Mouse (Mus musculus) lung, embryonic 16.5 days (tissue): Measurements from ENCODE around the gene Fibin. TPM values are rescaled to one million over a fixed set of nuclear protein-coding genes. Genes with fewer than 3 reads are reported as not detected.

ENCODE experiments used
- ATAC-seq: fragments of 200-750 bp; cut with Nextera tagmentation; 2 replicates; pipeline ENCODE4 v1.8.0; 2017; ENCODE audit warnings: low read depth, mild to moderate bottlenecking, moderate library complexity
- H3K27ac ChIP-seq: fragments of 300-500 bp; sonication (generic); 2 replicates; pipeline ENCODE4 v1.5.1; 2014; ENCODE audit warnings: mild to moderate bottlenecking, control low read depth, low read length
- H3K27me3 ChIP-seq: fragments of 300-500 bp; sonication (generic); 2 replicates; pipeline ENCODE4 v1.6.1; 2014; ENCODE audit warnings: low read depth, low read length, mixed read lengths; ENCODE audit not compliant: control insufficient read depth, insufficient read depth
- H3K36me3 ChIP-seq: fragments of 300-500 bp; sonication (generic); 2 replicates; pipeline ENCODE4 v1.6.1; 2014; ENCODE audit warnings: low read length; ENCODE audit not compliant: control insufficient read depth, insufficient read depth
- H3K4me1 ChIP-seq: fragments of 300-500 bp; sonication (generic); replicated peaks from 2 replicates; pipeline ENCODE4 v1.6.1; 2014; ENCODE audit warnings: low read length, mixed read lengths; ENCODE audit not compliant: control insufficient read depth, insufficient read depth
- H3K4me2 ChIP-seq: fragments of 300-500 bp; sonication (generic); 2 replicates; pipeline ENCODE4 v1.6.1; 2014; ENCODE audit warnings: low read depth, low read length, control low read depth
- H3K4me3 ChIP-seq: fragments of 300-500 bp; sonication (generic); 2 replicates; pipeline ENCODE4 v1.5.1; 2014; ENCODE audit warnings: mild to moderate bottlenecking, low read length, control low read depth
- H3K9ac ChIP-seq: fragments of 300-500 bp; sonication (generic); 2 replicates; pipeline ENCODE4 v1.6.1; 2014; ENCODE audit warnings: low read length, control low read depth
- H3K9me3 ChIP-seq: fragments of 300-500 bp; sonication (generic); 2 replicates; pipeline ENCODE4 v1.6.1; 2016; ENCODE audit warnings: low read length; ENCODE audit not compliant: control insufficient read depth
- WGBS: fragments of 180-500 bp; shearing (Covaris S2); extraction: QIAGEN DNeasy Blood & Tissue Kit; methylation state at CpG from one replicate; pipeline ENCODE4 v1.1.7; 2014; 5-methylcytosine and 5-hydroxymethylcytosine counted together
- polyA plus RNA-seq: library from polyadenylated mRNA; unstranded; fragments of >200 nt; fragmentation: Nextera tagmentation; extraction: Ambion mirVana; gene quantifications from 2 replicates; pipeline ENCODE4 v1.2.1, GENCODE M21; 2015

Fibin gene
- polyA plus RNA-seq: 61.2 and 65.2 TPM in 2 replicates

GRCm38 (mm10) chr2:110362432-110363283, at the start of gene Fibin:
Gene Fibin (minus strand): TSS chr2:110363183.
- H3K4me2 ChIP-seq: peak within 1 kb of the TSS; percentile 57
- no peaks in the 10 kb centered on the region for H3K4me1 ChIP-seq
- no peaks in the 10 kb centered on the region for H3K9me3 ChIP-seq
- peak within 1 kb of the TSS; percentile 66 for H3K9ac ChIP-seq
- peak; percentile 80 for ATAC-seq
- peak within 1 kb of the TSS; percentile 83 for H3K27ac ChIP-seq
- WGBS: 2% methylated on average over 33 of the region's 33 CpGs
- H3K27me3 ChIP-seq: peaks cover 4% of the 10 kb centered on the region; the same call in 1 of the 2 replicates
- H3K4me3 ChIP-seq: peak within 1 kb of the TSS; percentile 58
- H3K36me3 ChIP-seq: no peaks in the 10 kb centered on the region

- WGBS: 60% methylated on average over 3 of the region's 3 CpGs
- Histone ChIP-seq H3K4me3 (no peak overlapping the region), H3K27ac (no peak overlapping the region), H3K9me3 (no peaks in the 10 kb centered on the region), H3K27me3 (no peaks in the 10 kb centered on the region), H3K4me2 (no peak overlapping the region), H3K4me1 (no peaks in the 10 kb centered on the region), H3K9ac (no peak overlapping the region), H3K36me3 (no peaks in the 10 kb centered on the region)
- peak; percentile 76 for ATAC-seq
Measured at GRCm38 (mm10) chr2:110411428-110411827, 48.4 kb upstream of the Fibin start.

DNA sequence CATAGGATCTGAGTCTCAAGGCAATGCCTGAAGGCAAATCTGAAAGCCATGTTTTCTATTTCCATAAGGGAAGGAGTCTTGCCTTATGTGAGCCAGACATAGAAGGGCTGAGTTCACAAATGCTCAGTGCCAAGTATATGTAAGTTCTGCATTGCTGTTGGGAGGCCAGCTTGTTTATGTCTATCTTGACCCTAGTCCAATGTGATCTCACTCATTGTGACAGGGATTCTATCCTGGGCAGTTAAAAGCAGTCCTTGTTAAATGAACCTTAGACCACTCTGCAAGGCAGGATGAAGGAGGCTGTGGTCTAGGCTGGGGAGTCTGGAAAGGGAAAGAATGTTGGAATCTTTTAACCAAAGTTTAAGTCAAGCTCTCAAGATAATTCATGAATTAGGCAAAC, 45.8 kb upstream of the Fibin start:
- Histone ChIP-seq H3K4me3 (no peak overlapping the region), H3K36me3 (no peaks in the 10 kb centered on the region), H3K9ac (no peak overlapping the region), H3K4me2 (no peak overlapping the region), H3K27me3 (no peaks in the 10 kb centered on the region), H3K9me3 (no peaks in the 10 kb centered on the region), H3K4me1 (no peaks in the 10 kb centered on the region), H3K27ac (no peak overlapping the region)
- peak; percentile 51; the same call in 1 of the 2 replicates for ATAC-seq

DNA sequence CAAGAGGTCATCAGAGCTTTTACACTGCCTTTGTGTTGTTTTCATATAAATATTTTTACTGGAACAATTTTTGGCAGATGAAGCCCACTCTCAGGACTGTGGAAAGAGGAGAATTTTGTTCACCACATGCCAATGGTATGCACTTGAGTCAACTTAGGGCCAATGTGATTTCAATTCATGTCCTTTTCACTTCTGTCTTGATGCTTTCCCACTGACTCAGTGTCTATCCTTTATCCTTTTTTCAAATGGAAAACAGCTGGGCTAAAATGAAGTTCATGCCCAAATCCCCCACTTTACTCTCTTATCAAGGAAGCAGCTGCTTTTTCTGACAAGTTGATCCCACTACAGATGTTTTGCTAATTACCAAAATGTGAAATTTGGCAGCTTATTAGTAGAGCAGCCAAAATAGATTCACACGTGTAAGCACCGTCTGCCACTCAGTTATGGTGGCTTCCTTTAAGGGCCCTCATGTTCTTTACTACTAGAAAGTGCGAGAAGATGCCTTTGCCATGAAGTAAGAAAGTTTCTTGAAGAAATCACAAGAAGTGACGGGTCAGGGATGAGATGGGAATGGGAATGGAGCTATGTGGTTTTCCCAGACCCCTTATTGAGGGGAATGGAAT, 29.8 kb upstream of the Fibin start:
- no peak overlapping the region for H3K4me3 ChIP-seq
- no peaks in the 10 kb centered on the region for H3K4me1 ChIP-seq
- peak; percentile 47; the same call in 1 of the 2 replicates for ATAC-seq
- no peak overlapping the region for H3K9ac ChIP-seq
- H3K4me2 ChIP-seq: no peak overlapping the region
- no peaks in the 10 kb centered on the region for H3K36me3 ChIP-seq
- H3K27ac ChIP-seq: no peak overlapping the region
- no peaks in the 10 kb centered on the region for H3K9me3 ChIP-seq
- no peaks in the 10 kb centered on the region for H3K27me3 ChIP-seq
- WGBS: 66% methylated on average over 4 of the region's 4 CpGs

DNA sequence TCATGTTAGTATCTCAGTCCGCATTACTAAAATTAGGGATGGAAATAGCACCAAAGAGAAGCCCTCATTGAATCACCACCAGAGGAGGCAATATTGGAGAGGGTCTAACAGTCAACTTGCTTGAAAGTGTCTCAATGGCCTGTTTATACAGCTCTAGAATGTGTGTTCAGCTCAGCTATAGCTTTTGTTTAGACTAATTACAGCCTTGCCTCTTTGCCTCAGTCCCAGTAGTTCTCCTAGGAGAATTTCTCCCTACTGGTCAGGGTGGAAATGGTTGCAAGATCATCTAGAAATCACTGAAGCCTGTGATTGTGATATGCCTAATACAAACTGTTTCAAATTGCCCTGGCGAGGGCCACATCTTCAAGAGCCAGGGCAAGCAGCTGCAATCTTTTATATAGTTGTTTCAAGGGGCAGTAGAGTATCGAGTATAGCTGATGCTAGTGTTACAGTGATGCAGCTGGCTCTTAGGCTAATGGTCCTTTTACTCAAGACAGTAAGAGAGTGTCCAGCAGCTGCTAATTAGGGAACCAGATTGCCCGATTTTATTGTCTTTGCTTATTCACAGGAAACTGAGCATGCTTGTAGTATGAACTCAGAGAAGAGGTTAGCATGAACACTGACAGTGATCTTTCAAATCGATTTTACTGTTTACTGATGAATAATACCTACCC, 27.9 kb upstream of the Fibin start:
- ATAC-seq: no peak
- 72% methylated on average over 5 of the region's 5 CpGs for WGBS
- Histone ChIP-seq H3K36me3 (no peaks in the 10 kb centered on the region), H3K27me3 (no peaks in the 10 kb centered on the region), H3K9ac (no peak overlapping the region), H3K9me3 (no peaks in the 10 kb centered on the region), H3K27ac (no peak overlapping the region), H3K4me1 (no peaks in the 10 kb centered on the region), H3K4me3 (no peak overlapping the region), H3K4me2 (no peak overlapping the region)

DNA sequence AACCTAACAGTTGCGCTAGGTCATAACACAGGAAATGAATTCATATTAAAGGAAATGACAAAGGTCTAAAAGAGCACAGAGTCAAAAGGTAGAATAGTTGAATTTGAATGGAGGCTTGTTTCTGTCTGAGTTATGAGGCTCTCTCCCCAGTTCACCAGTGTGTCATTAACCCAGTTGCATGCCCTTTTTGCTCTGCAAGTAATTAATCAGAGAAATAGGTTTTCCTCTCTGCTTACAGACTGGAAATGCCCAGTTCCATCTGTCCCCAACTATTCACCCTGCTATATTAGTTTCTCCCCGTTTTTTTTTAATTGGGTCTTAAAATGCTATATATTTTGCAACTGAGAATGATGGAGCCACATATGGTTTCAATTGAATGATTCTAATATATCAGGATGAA, 16.8 kb upstream of the Fibin start:
- H3K27ac ChIP-seq: no peak overlapping the region
- no peaks in the 10 kb centered on the region for H3K9me3 ChIP-seq
- no peak overlapping the region for H3K4me2 ChIP-seq
- H3K27me3 ChIP-seq: no peaks in the 10 kb centered on the region
- no peak for ATAC-seq
- no peak overlapping the region for H3K9ac ChIP-seq
- H3K4me3 ChIP-seq: no peak overlapping the region
- H3K4me1 ChIP-seq: no peaks in the 10 kb centered on the region
- WGBS: 63% methylated on average over 2 of the region's 2 CpGs
- H3K36me3 ChIP-seq: no peaks in the 10 kb centered on the region

DNA sequence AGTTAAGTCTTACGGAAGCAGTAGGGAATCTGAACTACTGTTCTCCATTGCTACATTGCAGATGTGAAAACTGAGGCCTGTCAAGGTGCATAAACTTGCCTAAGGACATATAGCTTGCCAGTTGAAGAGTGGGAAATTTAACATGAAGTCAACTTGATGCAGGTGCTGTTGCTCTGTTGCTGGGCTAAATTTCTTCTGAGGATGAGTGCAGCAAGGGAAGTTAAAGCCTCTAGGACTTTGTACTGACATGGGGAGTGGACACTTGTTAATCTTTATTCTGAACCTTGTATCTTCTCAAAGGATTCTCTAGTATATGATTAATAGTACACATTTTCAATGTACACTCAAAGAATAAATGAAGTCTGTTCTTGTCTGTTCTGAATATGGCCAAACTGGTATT, 13.7 kb upstream of the Fibin start:
- no peaks in the 10 kb centered on the region for H3K36me3 ChIP-seq
- WGBS: 68% methylated on average over 1 of the region's 1 CpGs
- ATAC-seq: no peak

GRCm38 (mm10) chr2:110375475-110375874, 12.5 kb upstream of the Fibin start:
- Histone ChIP-seq H3K9ac (no peak overlapping the region), H3K4me3 (no peak overlapping the region), H3K27ac (no peak overlapping the region), H3K36me3 (no peaks in the 10 kb centered on the region), H3K4me2 (no peak overlapping the region), H3K4me1 (no peaks in the 10 kb centered on the region), H3K27me3 (no peaks in the 10 kb centered on the region), H3K9me3 (no peaks in the 10 kb centered on the region)
- no peak for ATAC-seq
- WGBS: 83% methylated on average over 1 of the region's 1 CpGs

More for the DNA sequence above, 13.7 kb upstream of the Fibin start:
- H3K9ac ChIP-seq: no peak overlapping the region
- no peaks in the 10 kb centered on the region for H3K4me1 ChIP-seq
- no peak overlapping the region for H3K4me3 ChIP-seq
- no peak overlapping the region for H3K27ac ChIP-seq
- no peaks in the 10 kb centered on the region for H3K9me3 ChIP-seq
- H3K4me2 ChIP-seq: no peak overlapping the region
- no peaks in the 10 kb centered on the region for H3K27me3 ChIP-seq

DNA sequence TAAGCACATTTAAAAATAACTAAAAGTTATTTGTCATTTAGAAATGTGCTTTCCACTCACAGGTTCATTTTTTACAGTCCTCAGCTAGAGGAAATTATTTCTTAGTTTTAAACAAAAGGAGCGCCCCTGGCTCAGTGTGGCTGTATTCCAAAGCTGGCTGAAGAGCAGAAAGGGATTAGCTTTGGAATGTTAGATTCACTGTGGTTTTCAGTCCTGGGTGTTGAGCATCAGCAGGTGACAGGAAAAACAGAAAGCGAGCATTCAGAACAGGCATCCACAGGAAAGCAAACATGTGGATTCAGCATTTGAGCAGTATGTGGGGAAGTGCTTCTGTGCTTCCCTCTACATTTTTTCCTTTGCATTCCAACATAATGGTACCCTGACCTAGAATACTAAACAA, 10.2 kb upstream of the Fibin start:
- WGBS: 55% methylated on average over 2 of the region's 2 CpGs
- Histone ChIP-seq H3K36me3 (no peaks in the 10 kb centered on the region), H3K4me2 (no peak overlapping the region), H3K27ac (no peak overlapping the region), H3K9me3 (no peaks in the 10 kb centered on the region), H3K9ac (no peak overlapping the region), H3K4me3 (no peak overlapping the region), H3K27me3 (no peaks in the 10 kb centered on the region), H3K4me1 (no peaks in the 10 kb centered on the region)
- ATAC-seq: no peak
